Mouse (Mus musculus): ENCODE results near the gene Zxdc.

DNA sequence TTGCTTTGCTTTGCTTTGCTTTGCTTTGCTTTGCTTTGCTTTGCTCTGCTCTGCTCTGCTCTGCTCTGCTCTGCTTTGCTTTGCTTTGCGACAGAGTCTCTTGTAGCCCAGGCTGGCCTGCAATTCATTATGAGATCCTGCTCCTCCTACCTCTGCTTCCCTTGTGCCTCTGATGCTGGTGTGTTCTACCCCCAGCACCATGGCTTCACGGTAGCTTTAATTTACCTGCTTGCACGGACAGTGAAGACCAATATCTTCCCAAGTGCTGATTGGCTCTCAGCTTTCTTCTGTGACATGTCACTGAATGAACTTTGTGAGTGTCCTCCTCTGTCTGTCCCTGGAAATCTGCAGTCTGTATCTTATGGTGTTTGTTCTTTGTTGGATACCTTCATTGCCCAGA is 67.7 kb downstream of the Zxdc start:
- TF ChIP-seq GATA1 (IDR thresholded peaks at IDR 0.05; ENCODE audit: borderline replicate concordance, low read length) = no peak
- TF ChIP-seq FLI1 (IDR thresholded peaks at IDR 0.05; ENCODE audit: low read length) = no peak
